ENCODE assay signal across 12 mouse cellular contexts in the genomic region with DNA sequence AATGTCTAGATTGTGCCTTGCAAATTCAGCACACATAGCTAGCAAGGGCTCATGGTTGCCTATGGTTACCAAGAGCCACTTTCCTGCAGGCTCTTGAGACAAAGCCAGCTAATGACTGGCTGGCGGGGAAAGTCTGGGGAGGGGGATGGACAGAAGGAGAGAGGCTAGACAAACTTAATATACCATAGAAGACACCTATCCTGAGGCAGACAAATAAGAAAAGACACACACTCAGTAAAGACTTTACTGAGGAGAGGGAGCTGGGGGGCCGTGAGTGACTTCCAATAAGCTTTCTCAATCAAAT.
A peak's percentile ranks its signal among the peaks of the same experiment; 100 is the strongest.
DNase-seq lines count a peak whose midpoint lies in the region; ATAC-seq lines count a peak whose summit lies in the region.
"Had no signal": no experiment of that assay in that cellular context is flagged by ENCODE, and none has a peak within 500 bp of the region (broad histone marks: within the 10 kb centered on the region; RNA-seq: fewer than 3 reads in every experiment).

No protein-coding gene starts in this region.

- H3K36me3 ChIP-seq in hindbrain, embryonic 10.5 days, result no peaks in the 10 kb centered on the region
- H3K36me3 ChIP-seq in midbrain, embryonic 15.5 days (replicated peaks), result no peaks in the 10 kb centered on the region
- H3K36me3 ChIP-seq: liver, embryonic 13.5 days had no signal

- no peaks in the 10 kb centered on the region for H3K9me3 ChIP-seq in hindbrain, embryonic 10.5 days
- no peaks in the 10 kb centered on the region for H3K9me3 ChIP-seq in midbrain, embryonic 15.5 days
- H3K9me3 ChIP-seq: liver, embryonic 13.5 days had no signal

- H3K4me1 ChIP-seq in hindbrain, embryonic 10.5 days (replicated peaks), result peaks cover 22% of the 10 kb centered on the region
- peaks cover 13% of the 10 kb centered on the region for H3K4me1 ChIP-seq in midbrain, embryonic 15.5 days
- H3K4me1 ChIP-seq: liver, embryonic 13.5 days had no signal

- peak overlapping the region; percentile 85 for H3K27ac ChIP-seq in hindbrain, embryonic 10.5 days
- H3K27ac ChIP-seq in midbrain, embryonic 15.5 days, result peak overlapping the region; percentile 56
- H3K27ac ChIP-seq: liver, embryonic 13.5 days had no signal

- no peak overlapping the region for H3K9ac ChIP-seq in midbrain, embryonic 15.5 days
- H3K9ac ChIP-seq: liver, embryonic 13.5 days had no signal

- H3K4me2 ChIP-seq in midbrain, embryonic 15.5 days, result no peak overlapping the region
- H3K4me2 ChIP-seq: liver, embryonic 13.5 days had no signal

- DNase-seq in right cerebral cortex, postnatal 10 days (ENCODE audit: low spot score in 2 of 2), result peak; percentile 60 to 73
- no peak for DNase-seq in right cerebral cortex, postnatal 14 days
- peak; percentile 32 for DNase-seq in hindbrain, embryonic 10.5 days (ENCODE audit: low spot score)
- DNase-seq in gastrocnemius, postnatal 25 days, result no peak
- DNase-seq in kidney, postnatal 25 days, result no peak
- DNase-seq in gastrocnemius, postnatal 10 days, result no peak
- DNase-seq: cerebellum, postnatal 14 days; heart, adult 18-20 months; kidney, postnatal 4 days; liver, embryonic 13.5 days had no signal

- H3K4me3 ChIP-seq in hindbrain, embryonic 10.5 days, result no peak overlapping the region
- no peak overlapping the region for H3K4me3 ChIP-seq in midbrain, embryonic 15.5 days
- H3K4me3 ChIP-seq: erythroblast, embryonic 14.5 days; liver, embryonic 13.5 days had no signal

- no peaks in the 10 kb centered on the region for H3K27me3 ChIP-seq in hindbrain, embryonic 10.5 days (ENCODE audit: insufficient read depth, poor library complexity, severe bottlenecking)
- H3K27me3 ChIP-seq in midbrain, embryonic 15.5 days (replicated peaks), result no peaks in the 10 kb centered on the region
- H3K27me3 ChIP-seq: liver, embryonic 13.5 days had no signal

- 49% methylated on average over 2 of the region's 2 CpGs for WGBS in hindbrain, embryonic 10.5 days
- WGBS in midbrain, embryonic 15.5 days, result 16% methylated on average over 2 of the region's 2 CpGs

- ATAC-seq in midbrain, embryonic 15.5 days (replicated peaks), result peak; percentile 89

Comparison
In these comparisons a context has a peak if more than half of its experiments do, and no peak if none do; other contexts are left out.
1. DNase-seq: peak in right cerebral cortex, postnatal 10 days (2 of 2) and hindbrain, embryonic 10.5 days (single experiment); none in right cerebral cortex, postnatal 14 days (single experiment), gastrocnemius, postnatal 25 days (single experiment), kidney, postnatal 25 days (0 of 2) and gastrocnemius, postnatal 10 days (single experiment).